Mouse (Mus musculus) effector memory CD4-positive, alpha-beta T cell, adult 7 months (primary cell): Measurements from ENCODE around the gene Hist1h2bj. TPM values are rescaled to one million over a fixed set of nuclear protein-coding genes. Genes with fewer than 3 reads are reported as not detected.

ENCODE experiments used
- polyA plus RNA-seq: library from polyadenylated mRNA; unstranded; fragments of 100-300 nt; shearing (Covaris generic); gene quantifications from one replicate; pipeline ENCODE4 v1.2.1, GENCODE M21; 2017

The Hist1h2bj gene
- polyA plus RNA-seq = 1.3 TPM

DNA sequence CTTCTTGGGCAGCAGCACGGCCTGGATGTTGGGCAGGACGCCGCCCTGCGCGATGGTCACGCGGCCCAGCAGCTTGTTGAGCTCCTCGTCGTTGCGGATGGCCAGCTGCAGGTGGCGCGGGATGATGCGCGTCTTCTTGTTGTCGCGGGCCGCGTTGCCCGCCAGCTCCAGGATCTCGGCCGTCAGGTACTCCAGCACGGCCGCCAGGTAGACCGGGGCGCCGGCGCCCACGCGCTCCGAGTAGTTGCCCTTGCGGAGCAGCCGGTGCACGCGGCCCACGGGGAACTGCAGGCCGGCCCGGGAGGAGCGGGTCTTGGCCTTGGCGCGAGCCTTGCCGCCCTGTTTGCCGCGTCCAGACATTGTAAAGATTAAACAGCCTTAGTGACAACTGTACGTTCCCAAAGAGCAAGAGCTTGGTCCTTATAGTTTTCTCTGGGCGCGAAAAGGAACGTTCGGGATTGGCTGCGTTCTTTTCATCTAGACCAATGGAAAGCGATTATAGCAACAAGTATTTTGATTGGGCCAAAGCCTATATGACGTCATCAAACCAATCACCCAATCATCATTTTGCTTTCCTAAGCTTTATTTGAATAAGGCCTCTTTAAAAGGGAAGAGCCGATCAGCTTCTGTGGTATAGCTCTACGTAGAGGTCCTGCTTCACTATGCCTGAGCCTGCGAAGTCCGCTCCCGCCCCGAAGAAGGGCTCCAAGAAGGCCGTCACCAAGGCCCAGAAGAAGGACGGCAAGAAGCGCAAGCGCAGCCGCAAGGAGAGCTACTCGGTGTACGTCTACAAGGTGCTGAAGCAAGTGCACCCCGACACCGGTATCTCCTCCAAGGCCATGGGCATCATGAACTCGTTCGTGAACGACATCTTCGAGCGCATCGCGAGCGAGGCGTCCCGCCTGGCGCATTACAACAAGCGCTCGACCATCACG, at the start of gene Hist1h2bj, which contains the start of gene Hist1h2ag:
Gene Hist1h2bj (plus strand): TSS at position 647 of the 935 bp plus-strand sequence.
Gene Hist1h2ag (minus strand): TSS at position 377 of the 935 bp plus-strand sequence.

GRCm38 (mm10) chr13:22009642-22010041, 33.4 kb upstream of the Hist1h2bj start, which contains the start of gene Prss16:
Prss16 (minus strand) TSS chr13:22009742.

DNA sequence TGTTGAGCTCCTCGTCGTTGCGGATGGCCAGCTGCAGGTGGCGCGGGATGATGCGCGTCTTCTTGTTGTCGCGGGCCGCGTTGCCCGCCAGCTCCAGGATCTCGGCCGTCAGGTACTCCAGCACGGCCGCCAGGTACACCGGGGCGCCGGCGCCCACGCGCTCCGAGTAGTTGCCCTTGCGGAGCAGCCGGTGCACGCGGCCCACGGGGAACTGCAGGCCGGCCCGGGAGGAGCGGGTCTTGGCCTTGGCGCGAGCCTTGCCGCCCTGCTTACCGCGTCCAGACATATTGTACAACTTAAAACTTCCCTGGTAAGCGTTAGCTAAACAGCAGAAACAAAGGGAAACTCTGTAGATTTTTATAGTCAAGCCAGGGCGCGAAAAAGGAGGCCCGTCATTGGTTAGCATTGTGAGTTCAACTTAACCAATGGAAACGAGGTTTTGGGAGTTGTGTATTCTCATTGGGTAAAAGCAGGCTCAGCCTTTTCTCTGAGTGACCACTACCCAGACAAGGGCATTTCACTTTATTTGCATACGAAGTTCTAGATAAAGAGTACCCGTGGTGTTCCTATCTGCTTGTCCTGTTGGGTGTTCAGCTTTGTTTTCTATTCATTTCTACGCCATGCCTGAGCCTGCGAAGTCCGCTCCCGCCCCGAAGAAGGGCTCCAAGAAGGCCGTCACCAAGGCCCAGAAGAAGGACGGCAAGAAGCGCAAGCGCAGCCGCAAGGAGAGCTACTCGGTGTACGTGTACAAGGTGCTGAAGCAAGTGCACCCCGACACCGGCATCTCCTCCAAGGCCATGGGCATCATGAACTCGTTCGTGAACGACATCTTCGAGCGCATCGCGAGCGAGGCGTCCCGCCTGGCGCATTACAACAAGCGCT, 7.5 kb upstream of the Hist1h2bj start, which contains the start of the genes Hist1h2ah and Hist1h2bk:
Gene Hist1h2ah (minus strand): TSS at position 302 of the 882 bp plus-strand sequence.
Gene Hist1h2bk (plus strand): TSS at position 604 of the 882 bp plus-strand sequence.

GRCm38 (mm10) chr13:22041142-22041536, 1.9 kb upstream of the Hist1h2bj start, which contains the start of gene Hist1h4i:
Hist1h4i (minus strand) TSS chr13:22041362.

GRCm38 (mm10) chr13:22084140-22084539, 41.1 kb downstream of the Hist1h2bj start, which contains the start of gene Vmn1r188:
Vmn1r188 (plus strand) TSS chr13:22084440.

Other genes with a start within 250 kb of the Hist1h2bj start
- gene Hist1h2bq, start 233.0 kb upstream of the Hist1h2bj start, polyA plus RNA-seq = 4.2 TPM
- not detected for gene Hist1h2ao, start 232.7 kb upstream of the Hist1h2bj start, polyA plus RNA-seq
- gene Hist1h4m, start 231.5 kb upstream of the Hist1h2bj start, polyA plus RNA-seq = not detected
- gene Hist1h4n, start 211.0 kb upstream of the Hist1h2bj start, polyA plus RNA-seq = 20.0 TPM
- gene Hist1h2ap, start 209.7 kb upstream of the Hist1h2bj start, polyA plus RNA-seq = 30.1 TPM
- gene Hist1h2br, start 209.5 kb upstream of the Hist1h2bj start, polyA plus RNA-seq = 4.6 TPM
- 2.4 TPM for gene Zfp184, start 98.1 kb upstream of the Hist1h2bj start, polyA plus RNA-seq
- gene Pom121l2, start 62.0 kb upstream of the Hist1h2bj start, polyA plus RNA-seq = not detected
- gene Prss16, start 33.5 kb upstream of the Hist1h2bj start, polyA plus RNA-seq = 6.0 TPM
- not detected for gene Hist1h2ah, start 7.6 kb upstream of the Hist1h2bj start, polyA plus RNA-seq
- gene Hist1h2bk, start 7.3 kb upstream of the Hist1h2bj start, polyA plus RNA-seq = not detected
- 10.9 TPM for gene Hist1h4i, start 1.9 kb upstream of the Hist1h2bj start, polyA plus RNA-seq
- not detected for gene Hist1h2ag, start 270 bp upstream of the Hist1h2bj start, polyA plus RNA-seq
- not detected for gene Vmn1r188, start 41.2 kb downstream of the Hist1h2bj start, polyA plus RNA-seq
- gene Vmn1r189, start 62.6 kb downstream of the Hist1h2bj start, polyA plus RNA-seq = not detected
- gene Vmn1r191, start 140.8 kb downstream of the Hist1h2bj start, polyA plus RNA-seq = not detected
- not detected for gene Vmn1r192, start 147.9 kb downstream of the Hist1h2bj start, polyA plus RNA-seq
- gene Vmn1r193, start 179.9 kb downstream of the Hist1h2bj start, polyA plus RNA-seq = 0.06 TPM
- not detected for gene Vmn1r194, start 201.0 kb downstream of the Hist1h2bj start, polyA plus RNA-seq
- not detected for gene Vmn1r195, start 227.3 kb downstream of the Hist1h2bj start, polyA plus RNA-seq
- gene Vmn1r196, start 246.7 kb downstream of the Hist1h2bj start, polyA plus RNA-seq = 0.15 TPM